Mouse (Mus musculus) fibroblast of lung, adult 2 months (primary cell): ENCODE measurements around the gene Zmiz1.
A peak's percentile ranks its signal among the peaks of the same experiment; 100 is the strongest.

ENCODE experiments used
- DNase-seq: peaks from one replicate; pipeline ENCODE4 v3.0.0-alpha.2; 2011; ENCODE audit warnings: low read depth

Zmiz1 gene

GRCm38 (mm10) chr14:25561716-25562115 is 102.7 kb downstream of the Zmiz1 start:
- DNase-seq: no peak

DNA sequence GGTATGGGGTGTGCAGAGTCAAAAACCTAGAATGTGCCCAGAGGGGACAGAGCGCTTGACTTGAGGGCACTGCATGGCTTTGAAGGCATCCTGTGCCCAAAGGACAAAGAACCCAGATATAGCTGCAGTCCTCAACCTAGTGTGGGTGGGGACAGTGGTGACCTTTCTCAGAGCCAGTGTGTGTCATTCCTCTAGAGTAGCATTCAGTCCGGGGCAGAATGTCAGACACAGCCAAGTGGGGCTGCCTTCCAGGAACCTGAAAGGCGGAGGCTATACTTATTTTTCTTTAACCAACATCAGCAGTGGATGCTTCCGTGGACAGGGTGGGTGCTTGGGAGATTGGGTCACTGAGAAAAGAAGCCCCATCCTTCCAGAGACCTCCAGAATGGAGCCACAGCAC is 103.5 kb downstream of the Zmiz1 start:
- DNase-seq: no peak

GRCm38 (mm10) chr14:25562909-25563308 is 103.9 kb downstream of the Zmiz1 start:
- no peak for DNase-seq

DNA sequence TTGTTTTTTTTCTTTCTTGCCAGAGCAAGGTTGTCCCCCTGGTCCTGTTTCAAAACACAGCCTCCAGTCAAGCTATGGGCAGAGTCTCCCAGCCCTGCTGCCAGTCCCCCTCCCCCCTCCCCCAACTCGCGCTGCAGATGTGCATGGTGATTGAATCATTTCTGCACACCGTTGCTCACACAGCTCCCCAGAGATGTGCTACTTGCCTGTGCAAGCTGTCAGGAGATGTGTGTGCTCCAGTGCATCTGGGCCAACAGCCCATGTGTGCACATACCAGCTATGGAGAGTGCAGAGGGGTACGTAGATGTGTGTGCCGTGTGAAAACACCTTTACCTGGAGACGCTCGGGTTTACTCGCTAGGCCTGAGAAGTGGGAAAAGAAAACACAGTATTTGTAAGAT is 105.6 kb downstream of the Zmiz1 start:
- DNase-seq: no peak

DNA sequence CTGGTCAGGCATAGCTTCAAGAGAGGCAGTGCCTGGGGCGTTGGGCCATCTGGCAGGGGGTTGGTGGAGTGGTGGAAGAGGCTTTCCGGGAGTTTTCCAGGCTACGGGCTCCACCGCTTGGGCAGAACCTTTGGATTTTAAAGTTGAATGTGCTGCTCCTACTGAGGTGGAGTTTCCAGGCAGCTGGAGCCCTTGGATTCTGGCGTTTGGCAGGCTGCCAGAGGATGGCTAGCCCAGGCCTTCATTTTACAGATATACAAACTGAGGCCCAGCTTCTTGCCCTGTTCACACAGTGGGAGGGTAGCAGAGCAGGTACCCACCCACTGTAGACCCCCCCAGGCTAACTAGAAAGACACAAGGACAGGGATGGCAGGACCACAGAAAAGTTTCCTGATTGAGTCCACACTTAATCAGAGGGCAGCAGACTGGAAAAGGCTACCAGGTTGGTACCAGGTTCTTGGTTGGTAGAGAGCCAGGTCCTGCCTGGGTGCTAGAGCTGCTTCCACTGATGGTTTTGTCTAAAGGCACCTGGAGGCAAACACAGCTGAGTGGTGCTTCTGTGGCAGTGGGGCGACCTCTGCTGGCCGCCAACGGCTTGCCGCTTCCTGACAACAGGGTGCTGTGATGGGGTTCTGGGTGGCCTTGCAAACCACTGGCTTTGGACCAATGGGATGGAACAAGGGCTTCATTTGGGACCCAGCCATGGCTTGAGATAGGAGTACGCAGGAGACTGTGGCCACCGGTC is 106.5 kb downstream of the Zmiz1 start:
- DNase-seq: no peak

GRCm38 (mm10) chr14:25567245-25567644 is 108.3 kb downstream of the Zmiz1 start:
- DNase-seq: no peak

GRCm38 (mm10) chr14:25567837-25568236 is 108.9 kb downstream of the Zmiz1 start:
- no peak for DNase-seq

- no peak for DNase-seq
Measured at GRCm38 (mm10) chr14:25574047-25574870, 115.3 kb downstream of the Zmiz1 start.

- DNase-seq: no peak
Measured at GRCm38 (mm10) chr14:25576642-25577041, 117.7 kb downstream of the Zmiz1 start.

DNA sequence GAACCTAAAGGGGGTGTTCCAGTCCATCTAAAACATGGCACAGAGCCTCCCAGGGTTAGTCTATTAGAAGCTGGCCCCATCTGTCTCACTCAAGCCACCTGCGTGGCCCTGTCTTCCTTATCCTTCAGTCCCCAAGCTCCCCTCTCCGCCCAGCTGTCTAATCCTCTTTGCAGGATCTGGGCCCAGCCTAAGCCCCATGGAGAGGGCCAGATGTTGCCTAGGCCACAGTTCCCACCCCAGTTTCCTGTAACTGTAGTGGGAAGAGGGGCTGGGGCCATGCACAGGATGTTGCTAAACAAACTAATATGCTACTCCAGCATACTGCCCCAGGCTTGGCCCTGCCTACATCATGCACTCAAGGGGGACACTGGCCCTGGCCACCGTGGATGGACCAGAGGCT is 118.4 kb downstream of the Zmiz1 start:
- DNase-seq: no peak

DNA sequence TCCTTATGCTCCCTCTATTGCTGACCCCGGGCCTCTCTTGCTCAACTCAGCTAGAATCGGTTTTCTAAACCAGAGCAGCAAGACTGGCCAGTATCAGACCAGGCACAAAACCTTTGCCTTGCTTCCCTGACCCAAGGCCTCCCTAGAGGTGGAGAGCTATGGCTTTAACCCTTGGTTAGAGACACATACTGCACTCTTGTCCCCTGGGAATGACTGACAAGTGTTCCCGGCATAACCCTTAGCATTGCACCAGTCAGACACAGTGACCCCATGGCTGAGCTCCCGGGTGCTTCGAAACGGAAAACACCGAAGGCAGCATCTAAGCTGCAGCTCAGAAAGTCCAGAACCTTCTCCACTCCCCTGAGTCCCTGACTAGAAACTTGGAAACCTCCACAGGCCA is 120.6 kb downstream of the Zmiz1 start:
- no peak for DNase-seq

GRCm38 (mm10) chr14:25580397-25580796 is 121.4 kb downstream of the Zmiz1 start:
- no peak for DNase-seq

DNA sequence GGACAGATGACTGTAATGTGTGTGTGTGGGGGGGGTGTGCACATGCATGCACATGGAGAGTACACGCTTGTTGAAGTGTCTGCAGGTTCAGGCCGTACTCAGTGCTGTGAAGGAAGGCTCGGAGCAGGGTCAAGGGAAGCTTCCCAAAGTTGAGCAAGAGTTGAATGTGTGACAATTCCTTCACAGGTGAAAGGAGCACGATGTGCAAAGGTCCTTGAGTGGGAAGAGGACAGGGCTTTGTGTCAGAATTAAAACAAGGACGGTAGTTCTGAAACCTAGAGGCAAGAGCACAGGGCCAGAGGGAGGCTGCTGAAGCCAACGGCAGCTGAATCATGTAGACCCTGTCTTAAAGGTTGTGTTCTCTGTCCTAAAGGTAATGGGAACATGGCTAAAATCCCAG is 123.6 kb downstream of the Zmiz1 start:
- DNase-seq: no peak

- no peak for DNase-seq
Measured at GRCm38 (mm10) chr14:25583899-25584298, 124.9 kb downstream of the Zmiz1 start.

GRCm38 (mm10) chr14:25585545-25586301 is 126.7 kb downstream of the Zmiz1 start:
- DNase-seq: no peak

DNA sequence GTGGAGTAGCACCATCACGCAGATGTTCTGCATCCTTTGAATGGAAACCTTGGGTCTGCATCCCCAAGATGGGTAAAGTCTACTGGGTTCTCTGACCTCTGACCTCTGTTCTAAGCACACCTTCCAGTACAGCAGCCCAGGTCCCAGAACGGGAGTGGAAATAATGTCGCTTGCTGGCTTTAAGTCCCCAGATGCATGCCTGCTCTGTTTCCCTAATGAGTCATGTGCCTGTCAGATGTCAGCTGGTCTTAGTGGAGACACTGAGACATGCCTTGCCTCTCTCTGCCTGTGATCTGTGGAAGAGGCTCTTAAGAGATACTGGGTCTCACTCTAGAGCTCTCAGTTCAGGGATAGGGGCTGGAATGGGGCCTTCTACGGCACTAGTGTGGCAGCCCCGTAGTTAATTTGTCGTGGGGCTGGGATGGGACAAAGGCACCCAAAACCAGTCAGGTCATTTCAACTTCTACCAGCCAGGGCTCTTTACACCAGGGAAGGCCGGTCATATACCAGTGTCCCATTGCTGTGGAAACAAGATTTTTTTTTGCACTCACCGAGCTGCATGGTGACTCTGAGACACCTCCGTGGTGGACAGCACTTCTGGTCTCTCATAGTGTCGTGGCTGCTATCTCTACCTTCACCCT is 128.0 kb downstream of the Zmiz1 start:
- no peak for DNase-seq

DNA sequence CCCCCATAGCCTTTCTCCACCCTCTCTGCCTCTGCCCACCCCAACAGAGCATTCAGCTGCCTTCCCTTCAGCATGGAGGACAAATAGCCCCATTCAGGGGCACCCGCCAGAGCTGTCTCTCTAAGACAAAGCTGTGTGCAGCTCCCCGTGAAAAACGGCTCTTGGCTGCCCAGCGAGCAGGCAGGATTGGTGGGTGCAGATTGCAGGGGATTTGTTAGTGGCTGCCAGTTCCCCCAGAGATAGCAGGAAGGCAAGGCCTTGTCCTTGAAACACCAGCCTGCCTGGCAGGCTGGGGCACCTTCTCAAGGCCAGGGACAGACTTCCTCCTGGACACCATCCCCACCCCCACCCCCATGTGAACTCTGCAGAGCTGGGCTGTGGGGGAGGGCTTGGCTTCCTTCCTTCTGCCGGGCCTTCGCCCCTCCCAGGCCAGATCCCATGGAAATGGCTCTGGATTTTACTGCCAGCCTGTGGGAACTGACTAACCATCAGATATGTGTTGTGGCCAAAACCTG is 128.6 kb downstream of the Zmiz1 start:
- DNase-seq: peak; percentile 78

GRCm38 (mm10) chr14:25588156-25588555 is 129.2 kb downstream of the Zmiz1 start:
- no peak for DNase-seq

- no peak for DNase-seq
Measured at GRCm38 (mm10) chr14:25588946-25589937, 130.3 kb downstream of the Zmiz1 start.

- DNase-seq: no peak
Measured at GRCm38 (mm10) chr14:25591000-25591399, 132.0 kb downstream of the Zmiz1 start.

DNA sequence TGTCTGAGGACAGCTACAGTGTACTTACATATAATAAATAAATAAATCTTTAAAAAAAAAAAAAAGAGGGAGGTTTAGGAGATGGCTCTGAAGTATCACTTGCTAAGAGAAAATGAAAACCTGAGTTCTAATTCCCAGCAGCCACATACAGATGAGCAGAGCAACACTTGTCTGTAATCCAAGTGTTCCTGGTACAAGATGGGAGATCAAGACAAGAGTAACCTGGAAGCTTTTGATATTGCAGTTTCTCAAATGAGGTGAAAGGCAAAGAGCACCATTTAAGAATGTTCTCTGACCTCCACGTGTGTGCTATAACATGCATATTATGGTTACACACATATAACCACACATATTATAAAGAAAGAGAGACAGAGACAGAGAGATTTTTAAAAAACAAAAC is 132.4 kb downstream of the Zmiz1 start:
- no peak for DNase-seq
